8 mouse cellular contexts compared by ENCODE assay signal in genomic region chr4:86856304-86857112, GRCm38 (mm10). TPM values are rescaled to one million over a fixed set of nuclear protein-coding genes. Genes with fewer than 3 reads are reported as not detected.
DNase-seq lines count a peak whose midpoint lies in the region; ATAC-seq and TF ChIP-seq lines count a peak whose summit lies in the region.

No protein-coding gene starts in this region.

- no peaks in the 10 kb centered on the region for H3K9me3 ChIP-seq in erythroblast, embryonic 14.5 days (ENCODE audit: control insufficient read depth, low read length)
- H3K9me3 ChIP-seq in limb, embryonic 13.5 days = no peaks in the 10 kb centered on the region
- no peaks in the 10 kb centered on the region for H3K9me3 ChIP-seq in stomach, embryonic 14.5 days (ENCODE audit: control insufficient read depth, low read depth, low read length)

- H3K27ac ChIP-seq in limb, embryonic 13.5 days = peak overlapping the region; percentile 97
- peak overlapping the region; percentile 96 for H3K27ac ChIP-seq in stomach, embryonic 14.5 days (ENCODE audit: low read length)

- no peaks in the 10 kb centered on the region for H3K27me3 ChIP-seq in erythroblast, embryonic 14.5 days (ENCODE audit: control insufficient read depth)
- H3K27me3 ChIP-seq in limb, embryonic 13.5 days = no peaks in the 10 kb centered on the region
- H3K27me3 ChIP-seq in stomach, embryonic 14.5 days (ENCODE audit: control insufficient read depth, insufficient read depth, low read length) = no peaks in the 10 kb centered on the region

- peak overlapping the region; percentile 100 for H3K9ac ChIP-seq in limb, embryonic 13.5 days
- H3K9ac ChIP-seq in stomach, embryonic 14.5 days (replicated peaks; ENCODE audit: low read depth, low read length) = peak overlapping the region; percentile 99

- WGBS in lung, adult 2 months = under 1% methylated on average over 50 of the region's 50 CpGs
- WGBS in limb, embryonic 13.5 days = 2% methylated on average over 50 of the region's 50 CpGs
- 1% methylated on average over 50 of the region's 50 CpGs for WGBS in stomach, embryonic 14.5 days

- H3K36me3 ChIP-seq in erythroblast, embryonic 14.5 days (ENCODE audit: control insufficient read depth) = peaks cover 47% of the 10 kb centered on the region
- peaks cover 38% of the 10 kb centered on the region for H3K36me3 ChIP-seq in limb, embryonic 13.5 days
- peaks cover 24% of the 10 kb centered on the region for H3K36me3 ChIP-seq in stomach, embryonic 14.5 days (ENCODE audit: control insufficient read depth, insufficient read depth, low read length)

- no peak for TF ChIP-seq CTCF in lung, adult 2 months (IDR thresholded peaks at IDR 0.05; ENCODE audit: insufficient read depth, low read length)

- peak overlapping the region; percentile 95 for H3K4me3 ChIP-seq in lung, adult 2 months (replicated peaks; ENCODE audit: extremely low read depth, low read depth, low read length)
- H3K4me3 ChIP-seq in erythroblast, embryonic 14.5 days (replicated peaks) = peak overlapping the region; percentile 99
- peak overlapping the region; percentile 98 for H3K4me3 ChIP-seq in limb, embryonic 13.5 days
- H3K4me3 ChIP-seq in stomach, embryonic 14.5 days (ENCODE audit: low read depth, low read length) = peak overlapping the region; percentile 82

- H3K4me2 ChIP-seq in limb, embryonic 13.5 days (replicated peaks) = peak overlapping the region; percentile 75
- H3K4me2 ChIP-seq in stomach, embryonic 14.5 days (replicated peaks; ENCODE audit: low read depth, low read length) = peak overlapping the region; percentile 72

- no peak for ATAC-seq in limb, embryonic 13.5 days (ENCODE audit: low FRiP score, low read depth)
- ATAC-seq in stomach, embryonic 14.5 days (ENCODE audit: insufficient number of reproducible peaks, insufficient read depth, low FRiP score, low read depth) = no peak

- no peak for DNase-seq in lung, adult 2 months
- DNase-seq in lung, postnatal 36 days = no peak
- DNase-seq in NIH3T3 (ENCODE audit: low read depth) = peak; percentile 41
- DNase-seq in cerebellum, adult 18-20 months = no peak
- no peak for DNase-seq in ovary, postnatal 10 days (ENCODE audit: low spot score)

- H3K4me1 ChIP-seq in lung, adult 2 months (ENCODE audit: control insufficient read depth, insufficient read depth, low read length) = peaks cover 2% of the 10 kb centered on the region
- H3K4me1 ChIP-seq in erythroblast, embryonic 14.5 days (ENCODE audit: control insufficient read depth) = peaks cover 28% of the 10 kb centered on the region
- peaks cover 17% of the 10 kb centered on the region for H3K4me1 ChIP-seq in limb, embryonic 13.5 days
- H3K4me1 ChIP-seq in stomach, embryonic 14.5 days (ENCODE audit: control insufficient read depth, insufficient read depth, low read length) = peaks cover 7% of the 10 kb centered on the region; the same call in 1 of the 2 replicates

- TF ChIP-seq POLR2A in lung, adult 2 months (IDR thresholded peaks at IDR 0.05; ENCODE audit: borderline replicate concordance, extremely low read depth, low read depth, low read length) = no peak

RNA-seq across cellular contexts. Expression of gene Rps6, which starts 0.7 kb away (rescaled TPM):
- 405 and 533 TPM in 2 replicates for polyA plus RNA-seq in lung, adult 2 months (2012; rRNA removed)
- polyA plus RNA-seq in erythroblast, embryonic 14.5 days (2012) = 62.6 and 64.6 TPM in 2 replicates
- polyA plus RNA-seq in limb, embryonic 13.5 days (2015; fragmentation: Nextera tagmentation; extraction: Ambion mirVana) = 670 and 677 TPM in 2 replicates
- 869 and 870 TPM in 2 replicates for polyA plus RNA-seq in stomach, embryonic 14.5 days (2014; fragmentation: Nextera tagmentation; extraction: Ambion mirVana)

RNA-seq across cellular contexts. Expression of gene Acer2, which starts 17.7 kb away (rescaled TPM):
- polyA plus RNA-seq in lung, adult 2 months (2012; rRNA removed) = 179 and 323 TPM in 2 replicates
- polyA plus RNA-seq in erythroblast, embryonic 14.5 days (2012) = 0.02 TPM in 1 of 2 replicates, not detected in the other
- 13.6 and 16.0 TPM in 2 replicates for polyA plus RNA-seq in limb, embryonic 13.5 days (2015; fragmentation: Nextera tagmentation; extraction: Ambion mirVana)
- 28.3 and 31.0 TPM in 2 replicates for polyA plus RNA-seq in stomach, embryonic 14.5 days (2014; fragmentation: Nextera tagmentation; extraction: Ambion mirVana)

Comparison
In these comparisons a context has a peak if more than half of its experiments do, and no peak if none do; other contexts are left out.
1. RNA of gene Acer2, which starts 17.7 kb away (polyA plus RNA-seq): 179 to 323 TPM in lung, adult 2 months, 28.3 to 31.0 TPM in stomach, embryonic 14.5 days and 13.6 to 16.0 TPM in limb, embryonic 13.5 days; 0.02 TPM in erythroblast, embryonic 14.5 days; every median in the first group is over 10 times any median in the second.
2. Peak in every context shown above with its lines, with median percentiles within 50 percentile points of each other: H3K4me3 ChIP-seq.